Mouse (Mus musculus) forebrain, embryonic 14.5 days (tissue): ENCODE measurements around the gene Nit1. TPM values are rescaled to one million over a fixed set of nuclear protein-coding genes. Genes with fewer than 3 reads are reported as not detected.

Experiments used
- ATAC-seq: fragments of 200-750 bp; cut with Nextera tagmentation; 2 replicates; pipeline ENCODE4 v1.8.0; 2017; ENCODE audit warnings: mild to moderate bottlenecking, moderate library complexity
- DNase-seq: peaks from one replicate; pipeline ENCODE4 v3.0.0-alpha.2; 2015; ENCODE audit warnings: low spot score
- H3K27ac ChIP-seq: fragments of 300-500 bp; sonication (generic); 2 replicates; pipeline ENCODE4 v1.5.1; 2014; ENCODE audit warnings: low read depth, mild to moderate bottlenecking, control low read depth, low read length, moderate library complexity
- H3K27me3 ChIP-seq: fragments of 300-500 bp; sonication (generic); replicated peaks from 2 replicates; pipeline ENCODE4 v1.6.1; 2014; ENCODE audit warnings: low read length, control low read depth, mixed read lengths; ENCODE audit not compliant: control insufficient read depth, insufficient read depth
- H3K36me3 ChIP-seq: fragments of 300-500 bp; sonication (generic); 2 replicates; pipeline ENCODE4 v1.6.1; 2014; ENCODE audit warnings: low read length, control low read depth; ENCODE audit not compliant: control insufficient read depth, insufficient read depth
- H3K4me1 ChIP-seq: fragments of 300-500 bp; sonication (generic); 2 replicates; pipeline ENCODE4 v1.6.1; 2014; ENCODE audit warnings: antibody characterized with exemption, low read length, control low read depth; ENCODE audit not compliant: control insufficient read depth, insufficient read depth
- H3K4me2 ChIP-seq: fragments of 300-500 bp; sonication (generic); 2 replicates; pipeline ENCODE4 v1.6.1; 2014; ENCODE audit warnings: mild to moderate bottlenecking, control low read depth, low read length
- H3K4me3 ChIP-seq: fragments of 300-500 bp; sonication (generic); 2 replicates; pipeline ENCODE4 v1.5.1; 2014; ENCODE audit warnings: low read depth, low read length, control low read depth
- H3K9ac ChIP-seq: fragments of 300-500 bp; sonication (generic); 2 replicates; pipeline ENCODE4 v1.6.1; 2014; ENCODE audit warnings: mild to moderate bottlenecking, low read length, control low read depth, moderate library complexity
- H3K9me3 ChIP-seq: fragments of 300-500 bp; sonication (generic); replicated peaks from 2 replicates; pipeline ENCODE4 v1.6.1; 2016; ENCODE audit warnings: low read length, control low read depth, mixed read lengths; ENCODE audit not compliant: control insufficient read depth
- WGBS: fragments of 180-500 bp; shearing (Covaris S2); extraction: QIAGEN DNeasy Blood & Tissue Kit; methylation state at CpG from one replicate; pipeline ENCODE4 v1.1.7; 2014; 5-methylcytosine and 5-hydroxymethylcytosine counted together
- polyA plus RNA-seq: library from polyadenylated mRNA; unstranded; fragments of >200 nt; fragmentation: Nextera tagmentation; extraction: Ambion mirVana; gene quantifications from 2 replicates; pipeline ENCODE4 v1.2.1, GENCODE M21; 2014

The Nit1 gene
- polyA plus RNA-seq, 1 experiment from 2014 or later, result 46.0 TPM

DNA sequence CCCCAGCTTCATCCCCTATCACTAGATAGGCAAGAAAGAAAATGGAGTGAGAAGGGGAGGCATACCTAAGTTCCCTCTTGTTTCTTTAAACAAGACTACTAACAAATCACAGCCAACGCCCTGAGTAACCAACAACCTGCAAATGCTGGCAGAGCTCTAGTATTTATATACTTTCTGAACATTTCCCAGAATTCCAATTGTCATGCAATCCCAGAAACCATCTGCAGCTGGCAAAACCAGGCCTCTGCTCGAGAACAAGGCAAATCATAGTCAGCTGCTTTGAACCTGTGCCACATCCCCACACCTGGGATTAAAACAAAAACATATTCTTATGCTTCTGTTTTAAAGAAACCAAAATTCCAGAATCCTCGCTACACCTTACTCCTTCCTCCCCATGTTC lies 52.1 kb downstream of the Nit1 start:
- peaks cover 8% of the 10 kb centered on the region; the same call in 1 of the 2 replicates for H3K4me1 ChIP-seq
- peaks cover 16% of the 10 kb centered on the region for H3K36me3 ChIP-seq
- H3K27me3 ChIP-seq, result 0 out of 2 replicates have a peak, but pooled peaks cover 3% of the 10 kb centered on the region
- no peak overlapping the region for H3K27ac ChIP-seq
- peak overlapping the region; percentile 62 for H3K4me2 ChIP-seq
- WGBS, result 88% methylated on average over 3 of the region's 3 CpGs
- H3K9ac ChIP-seq, result peak overlapping the region; percentile 89; the same call in 1 of the 2 replicates
- DNase-seq (no peak), ATAC-seq (no peak)
- no peaks in the 10 kb centered on the region for H3K9me3 ChIP-seq
- peak overlapping the region; percentile 78; the same call in 1 of the 2 replicates for H3K4me3 ChIP-seq

DNA sequence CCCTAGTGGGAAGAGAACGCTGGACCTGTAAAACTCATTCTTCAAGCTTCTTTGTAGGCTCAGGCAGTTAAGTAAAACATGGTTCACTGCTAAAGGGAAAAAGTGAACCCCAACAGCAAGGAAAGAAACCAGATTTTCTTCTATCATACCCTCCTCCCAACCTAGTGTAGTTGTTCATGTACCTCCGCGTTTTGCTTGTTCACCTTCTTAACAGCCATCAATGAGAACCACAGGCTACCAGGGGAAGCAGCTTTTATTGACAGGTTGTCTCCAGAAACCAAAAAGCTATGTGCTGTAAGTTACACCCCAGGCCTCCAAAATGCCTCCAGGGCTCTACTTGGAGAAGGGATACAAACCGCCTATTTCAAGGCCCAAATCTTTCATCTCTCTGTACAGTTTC lies 57.1 kb downstream of the Nit1 start:
- 66% methylated on average over 4 of the region's 4 CpGs for WGBS
- Histone ChIP-seq H3K9ac (no peak overlapping the region), H3K4me2 (peak overlapping the region; percentile 72), H3K27me3 (no peaks in the 10 kb centered on the region), H3K36me3 (peaks cover 51% of the 10 kb centered on the region), H3K9me3 (no peaks in the 10 kb centered on the region), H3K27ac (no peak overlapping the region), H3K4me3 (no peak overlapping the region), H3K4me1 (peaks cover 11% of the 10 kb centered on the region)
- DNase-seq (no peak), ATAC-seq (no peak)

Other genes with a start within 250 kb of the Nit1 start
- 7.2 and 8.8 TPM in 2 replicates for gene Cfap126, start 231.7 kb downstream of the Nit1 start, polyA plus RNA-seq
- 301 and 310 TPM in 2 replicates for gene Sdhc, start 195.0 kb downstream of the Nit1 start, polyA plus RNA-seq
- gene Mpz, start 194.9 kb downstream of the Nit1 start, polyA plus RNA-seq, result 0.09 and 0.22 TPM in 2 replicates
- gene Pcp4l1, start 149.4 kb downstream of the Nit1 start, polyA plus RNA-seq, result 9.7 and 10.2 TPM in 2 replicates
- gene Nr1i3, start 131.7 kb downstream of the Nit1 start, polyA plus RNA-seq, result 0.13 and 0.36 TPM in 2 replicates
- gene Tomm40l, start 123.1 kb downstream of the Nit1 start, polyA plus RNA-seq, result 45.0 and 49.2 TPM in 2 replicates
- 0.88 and 1.9 TPM in 2 replicates for gene Apoa2, start 120.6 kb downstream of the Nit1 start, polyA plus RNA-seq
- gene Fcer1g, start 111.3 kb downstream of the Nit1 start, polyA plus RNA-seq, result 25.1 and 31.5 TPM in 2 replicates
- 2.5 and 3.9 TPM in 2 replicates for gene Adamts4, start 95.2 kb downstream of the Nit1 start, polyA plus RNA-seq
- gene Ndufs2, start 94.3 kb downstream of the Nit1 start, polyA plus RNA-seq, result 244 and 260 TPM in 2 replicates
- 74.9 and 94.2 TPM in 2 replicates for gene B4galt3, start 75.3 kb downstream of the Nit1 start, polyA plus RNA-seq
- 41.4 and 46.0 TPM in 2 replicates for gene Ppox, start 64.5 kb downstream of the Nit1 start, polyA plus RNA-seq
- 89.9 and 104 TPM in 2 replicates for gene Usp21, start 57.7 kb downstream of the Nit1 start, polyA plus RNA-seq
- 119 and 127 TPM in 2 replicates for gene Ufc1, start 50.6 kb downstream of the Nit1 start, polyA plus RNA-seq
- gene Dedd, start 16.5 kb downstream of the Nit1 start, polyA plus RNA-seq, result 53.9 and 60.5 TPM in 2 replicates
- 78.3 and 82.6 TPM in 2 replicates for gene Pfdn2, start within 50 bp of the Nit1 start, polyA plus RNA-seq
- 3.0 and 5.2 TPM in 2 replicates for gene Klhdc9, start 15.2 kb upstream of the Nit1 start, polyA plus RNA-seq
- 0.11 and 0.32 TPM in 2 replicates for gene Nectin4, start 24.5 kb upstream of the Nit1 start, polyA plus RNA-seq
- gene Arhgap30, start 43.3 kb upstream of the Nit1 start, polyA plus RNA-seq, result 0.28 and 0.39 TPM in 2 replicates
- gene Usf1, start 65.7 kb upstream of the Nit1 start, polyA plus RNA-seq, result 212 and 263 TPM in 2 replicates
- 4.5 and 4.8 TPM in 2 replicates for gene Tstd1, start 73.2 kb upstream of the Nit1 start, polyA plus RNA-seq
- 3.0 and 6.9 TPM in 2 replicates for gene F11r, start 91.9 kb upstream of the Nit1 start, polyA plus RNA-seq
- gene Alyref2, start 157.8 kb upstream of the Nit1 start, polyA plus RNA-seq, result 24.3 and 26.1 TPM in 2 replicates
- not detected in 2 replicates for gene Itln1, start 189.6 kb upstream of the Nit1 start, polyA plus RNA-seq
- not detected in 2 replicates for gene Cd244a, start 213.5 kb upstream of the Nit1 start, polyA plus RNA-seq